Mouse (Mus musculus): ENCODE data around the gene Fam167b. TPM values are rescaled to one million over a fixed set of nuclear protein-coding genes. Genes with fewer than 3 reads are reported as not detected.

Fam167b gene
- polyA plus RNA-seq, 1 experiment from 2014 or later: 0.31 TPM

Small RNA genes within 50 kb of the gene (microRNA-seq; reads per million reads assigned to microRNA genes)
- not detected for gene Mir8119

Other genes with a start within 250 kb of the Fam167b start
- gene Rbbp4, start 243.2 kb downstream of the Fam167b start, polyA plus RNA-seq (2015; fragmentation: Nextera tagmentation; extraction: Ambion mirVana): 260 and 271 TPM in 2 replicates
- 19.9 and 21.1 TPM in 2 replicates for gene Zbtb8os, start 242.9 kb downstream of the Fam167b start, polyA plus RNA-seq (2015; fragmentation: Nextera tagmentation; extraction: Ambion mirVana)
- gene Zbtb8a, start 200.4 kb downstream of the Fam167b start, polyA plus RNA-seq (2015; fragmentation: Nextera tagmentation; extraction: Ambion mirVana): 20.4 and 21.5 TPM in 2 replicates
- gene Zbtb8b, start 137.7 kb downstream of the Fam167b start, polyA plus RNA-seq (2015; fragmentation: Nextera tagmentation; extraction: Ambion mirVana): 19.0 and 19.8 TPM in 2 replicates
- 38.6 and 39.9 TPM in 2 replicates for gene Bsdc1, start 117.0 kb downstream of the Fam167b start, polyA plus RNA-seq (2015; fragmentation: Nextera tagmentation; extraction: Ambion mirVana)
- 0.49 and 0.52 TPM in 2 replicates for gene Tssk3, start 87.5 kb downstream of the Fam167b start, polyA plus RNA-seq (2015; fragmentation: Nextera tagmentation; extraction: Ambion mirVana)
- gene Fam229a, start 87.4 kb downstream of the Fam167b start, polyA plus RNA-seq (2015; fragmentation: Nextera tagmentation; extraction: Ambion mirVana): 0.56 TPM in 1 of 2 replicates, not detected in the other
- 1,751 and 1,836 TPM in 2 replicates for gene Marcksl1, start 65.0 kb downstream of the Fam167b start, polyA plus RNA-seq (2015; fragmentation: Nextera tagmentation; extraction: Ambion mirVana)
- 86.1 and 99.3 TPM in 2 replicates for gene Hdac1, start 35.8 kb downstream of the Fam167b start, polyA plus RNA-seq (2015; fragmentation: Nextera tagmentation; extraction: Ambion mirVana)
- gene Lck, start 4.9 kb downstream of the Fam167b start, polyA plus RNA-seq (2015; fragmentation: Nextera tagmentation; extraction: Ambion mirVana): 12.5 and 13.5 TPM in 2 replicates
- 195 and 208 TPM in 2 replicates for gene Eif3i, start 22.1 kb upstream of the Fam167b start, polyA plus RNA-seq (2015; fragmentation: Nextera tagmentation; extraction: Ambion mirVana)
- 198 and 199 TPM in 2 replicates for gene Tmem234, start 22.1 kb upstream of the Fam167b start, polyA plus RNA-seq (2015; fragmentation: Nextera tagmentation; extraction: Ambion mirVana)
- gene Dcdc2b, start 35.7 kb upstream of the Fam167b start, polyA plus RNA-seq (2015; fragmentation: Nextera tagmentation; extraction: Ambion mirVana): 4.2 and 4.6 TPM in 2 replicates
- gene Iqcc, start 40.5 kb upstream of the Fam167b start, polyA plus RNA-seq (2015; fragmentation: Nextera tagmentation; extraction: Ambion mirVana): 27.0 and 33.0 TPM in 2 replicates
- gene Ccdc28b, start 45.4 kb upstream of the Fam167b start, polyA plus RNA-seq (2015; fragmentation: Nextera tagmentation; extraction: Ambion mirVana): 166 and 173 TPM in 2 replicates
- 52.7 and 59.2 TPM in 2 replicates for gene Txlna, start 62.5 kb upstream of the Fam167b start, polyA plus RNA-seq (2015; fragmentation: Nextera tagmentation; extraction: Ambion mirVana)
- 18.9 and 19.5 TPM in 2 replicates for gene Kpna6, start 94.2 kb upstream of the Fam167b start, polyA plus RNA-seq (2015; fragmentation: Nextera tagmentation; extraction: Ambion mirVana)
- gene Tmem39b, start 118.3 kb upstream of the Fam167b start, polyA plus RNA-seq (2015; fragmentation: Nextera tagmentation; extraction: Ambion mirVana): 18.1 and 20.9 TPM in 2 replicates
- gene Khdrbs1, start 163.8 kb upstream of the Fam167b start, polyA plus RNA-seq (2015; fragmentation: Nextera tagmentation; extraction: Ambion mirVana): 137 and 138 TPM in 2 replicates
- 220 and 223 TPM in 2 replicates for gene Ptp4a2, start 232.7 kb upstream of the Fam167b start, polyA plus RNA-seq (2015; fragmentation: Nextera tagmentation; extraction: Ambion mirVana)

Data from midbrain, embryonic 15.5 days (tissue).